In genomic region chr16:76762619-76763283, GRCm38 (mm10) we compare ENCODE assay signal across 10 mouse cellular contexts.
DNase-seq lines count a peak whose midpoint lies in the region; ATAC-seq lines count a peak whose summit lies in the region.
"Had no signal": no experiment of that assay in that cellular context is flagged by ENCODE, and none has a peak within 500 bp of the region (broad histone marks: within the 10 kb centered on the region; RNA-seq: fewer than 3 reads in every experiment).

No protein-coding gene starts in this region.

- H3K4me2 ChIP-seq in forebrain, embryonic 14.5 days (ENCODE audit: low read length) = no peak overlapping the region
- H3K4me2 ChIP-seq: stomach, embryonic 15.5 days had no signal

- H3K4me3 ChIP-seq in megakaryocyte, embryonic 14.5 days (replicated peaks) = peak overlapping the region; percentile 4
- H3K4me3 ChIP-seq in forebrain, embryonic 14.5 days (ENCODE audit: low read depth, low read length) = no peak overlapping the region
- H3K4me3 ChIP-seq: erythroblast, embryonic 14.5 days; stomach, embryonic 15.5 days had no signal

- no peaks in the 10 kb centered on the region for H3K9me3 ChIP-seq in megakaryocyte, embryonic 14.5 days
- no peaks in the 10 kb centered on the region for H3K9me3 ChIP-seq in forebrain, embryonic 14.5 days (replicated peaks; ENCODE audit: control insufficient read depth, low read length)
- H3K9me3 ChIP-seq: stomach, embryonic 15.5 days had no signal

- H3K36me3 ChIP-seq in megakaryocyte, embryonic 14.5 days (replicated peaks; ENCODE audit: low read length) = no peaks in the 10 kb centered on the region
- H3K36me3 ChIP-seq in forebrain, embryonic 14.5 days (ENCODE audit: control insufficient read depth, insufficient read depth, low read length) = no peaks in the 10 kb centered on the region
- H3K36me3 ChIP-seq: stomach, embryonic 15.5 days had no signal

- no peak for ATAC-seq in megakaryocyte, adult 5-6 weeks (ENCODE audit: poor library complexity, severe bottlenecking)
- ATAC-seq in forebrain, embryonic 14.5 days = no peak

- H3K27ac ChIP-seq in forebrain, embryonic 14.5 days (ENCODE audit: low read depth, low read length) = no peak overlapping the region
- H3K27ac ChIP-seq: stomach, embryonic 15.5 days had no signal

- H3K27me3 ChIP-seq in megakaryocyte, embryonic 14.5 days (replicated peaks) = no peaks in the 10 kb centered on the region
- H3K27me3 ChIP-seq in forebrain, embryonic 14.5 days (replicated peaks; ENCODE audit: control insufficient read depth, insufficient read depth, low read length) = no peaks in the 10 kb centered on the region
- H3K27me3 ChIP-seq: stomach, embryonic 15.5 days had no signal

- 18% methylated on average over 8 of the region's 8 CpGs for WGBS in forebrain, embryonic 14.5 days

- no peak overlapping the region for H3K9ac ChIP-seq in forebrain, embryonic 14.5 days (ENCODE audit: low read length)
- H3K9ac ChIP-seq: stomach, embryonic 15.5 days had no signal

- peaks cover 18% of the 10 kb centered on the region for H3K4me1 ChIP-seq in megakaryocyte, embryonic 14.5 days
- no peaks in the 10 kb centered on the region for H3K4me1 ChIP-seq in forebrain, embryonic 14.5 days (ENCODE audit: control insufficient read depth, insufficient read depth, low read length)
- H3K4me1 ChIP-seq: stomach, embryonic 15.5 days had no signal

- peak; percentile 45 for DNase-seq in adrenal gland, postnatal 10 days
- peak; percentile 73 for DNase-seq in kidney, postnatal 10 days
- peak; percentile 80 for DNase-seq in mesoderm, embryonic 11.5 days (ENCODE audit: low read depth, low spot score)
- DNase-seq in layer of hippocampus, adult 11-12 months (ENCODE audit: low spot score) = no peak
- no peak for DNase-seq in forebrain, embryonic 14.5 days (ENCODE audit: low spot score)
- no peak for DNase-seq in right cerebral cortex, postnatal 10 days (ENCODE audit: low spot score in 2 of 2)

Comparison
In these comparisons a context has a peak if more than half of its experiments do, and no peak if none do; other contexts are left out.
1. DNase-seq: peak in adrenal gland, postnatal 10 days (single experiment), kidney, postnatal 10 days (single experiment) and mesoderm, embryonic 11.5 days (single experiment); none in layer of hippocampus, adult 11-12 months (single experiment), forebrain, embryonic 14.5 days (single experiment) and right cerebral cortex, postnatal 10 days (0 of 2).